ENCODE assay signal across 9 mouse cellular contexts in the genomic region with DNA sequence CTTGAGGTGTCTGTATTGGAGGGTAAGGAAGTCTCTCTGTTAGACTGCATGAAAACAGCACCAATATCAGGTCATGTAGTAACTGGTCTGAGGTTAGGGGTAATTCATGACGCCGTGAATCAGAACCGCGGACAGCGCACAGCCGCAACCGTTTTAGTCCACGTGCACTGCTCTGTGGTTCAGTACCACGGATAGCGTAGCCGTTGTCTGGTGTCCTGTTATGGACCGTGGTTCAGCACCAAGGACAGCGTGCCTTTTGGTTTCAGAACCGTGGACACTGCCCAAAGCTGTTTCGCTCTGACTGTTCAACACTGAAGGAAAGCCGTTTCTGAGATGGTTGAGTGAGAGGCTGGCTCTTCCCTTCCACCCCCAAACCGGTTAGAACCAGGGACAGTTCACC. TPM values are rescaled to one million over a fixed set of nuclear protein-coding genes. Genes with fewer than 3 reads are reported as not detected.
DNase-seq lines count a peak whose midpoint lies in the region; ATAC-seq and TF ChIP-seq lines count a peak whose summit lies in the region.
"Had no signal": no experiment of that assay in that cellular context is flagged by ENCODE, and none has a peak within 500 bp of the region (broad histone marks: within the 10 kb centered on the region; RNA-seq: fewer than 3 reads in every experiment).

A gene (plus strand): TSS at position 235 of the 400 bp plus-strand sequence.

- H3K36me3 ChIP-seq in hindbrain, postnatal 0 days (ENCODE audit: insufficient read depth, low read length): no peaks in the 10 kb centered on the region

- 4% methylated on average over 17 of the region's 17 CpGs for WGBS in hindbrain, postnatal 0 days

- H3K9me3 ChIP-seq in hindbrain, postnatal 0 days (ENCODE audit: low read length): no peaks in the 10 kb centered on the region

- no peak within 1 kb of the TSS for H3K9ac ChIP-seq in hindbrain, postnatal 0 days (replicated peaks; ENCODE audit: low read length)

- no peak within 1 kb of the TSS for H3K4me2 ChIP-seq in hindbrain, postnatal 0 days (ENCODE audit: low read depth, low read length)

- no peaks in the 10 kb centered on the region for H3K27me3 ChIP-seq in hindbrain, postnatal 0 days (ENCODE audit: insufficient read depth, low read length)

- no peak within 1 kb of the TSS for H3K4me3 ChIP-seq in hindbrain, postnatal 0 days (ENCODE audit: low read length)

- no peak within 1 kb of the TSS for H3K27ac ChIP-seq in hindbrain, postnatal 0 days

- no peaks in the 10 kb centered on the region for H3K4me1 ChIP-seq in hindbrain, postnatal 0 days (ENCODE audit: insufficient read depth, low read length)

- TF ChIP-seq CTCF in hindbrain, postnatal 0 days (IDR thresholded peaks at IDR 0.05; ENCODE audit: low read depth): no peak

- peak; percentile 82 for DNase-seq in Muller cell, postnatal 12 days (ENCODE audit: inconsistent ontology term)
- peak; percentile 96 for DNase-seq in gastrocnemius, postnatal 10 days
- peak; percentile 89 for DNase-seq in hindbrain, postnatal 0 days (ENCODE audit: low spot score)
- peak; percentile 51 for DNase-seq in left cerebral cortex, adult 11 months (ENCODE audit: low spot score)
- peak; percentile 98 for DNase-seq in lung, postnatal 36 days
- peak; percentile 67 to 77 for DNase-seq in right cerebral cortex, adult 2 months (ENCODE audit: low spot score in 2 of 2)
- peak; percentile 97 for DNase-seq in urinary bladder, postnatal 14 days (ENCODE audit: low spot score)

- peak; percentile 100 for ATAC-seq in common myeloid progenitor, adult 5-6 weeks (replicated peaks; ENCODE audit: low read depth, poor library complexity, severe bottlenecking)
- peak; percentile 80 for ATAC-seq in hindbrain, postnatal 0 days

RNA-seq across cellular contexts. Expression of the gene that starts here (rescaled TPM):
- total RNA-seq in common myeloid progenitor, adult 5-6 weeks (2017): not detected in 2 replicates
- not detected for total RNA-seq in gastrocnemius, postnatal 10 days (2021)
- total RNA-seq in hindbrain, postnatal 0 days (2014; rRNA removed): 0.26 TPM in 1 of 2 replicates, not detected in the other
- 0.04 TPM in 1 of 2 replicates, not detected in the other for polyA plus RNA-seq in hindbrain, postnatal 0 days (2015; fragmentation: Nextera tagmentation; extraction: Ambion mirVana)
- polyA plus RNA-seq: small intestine, adult 2 months had no signal

Comparison
In these comparisons a context has a peak if more than half of its experiments do, and no peak if none do; other contexts are left out.
1. Peak in ATAC-seq in common myeloid progenitor, adult 5-6 weeks; RNA of the gene not detected or under 1 TPM.
2. Peak in DNase-seq in gastrocnemius, postnatal 10 days; RNA of the gene not detected or under 1 TPM.
3. Peak in DNase-seq and ATAC-seq in hindbrain, postnatal 0 days; RNA of the gene not detected or under 1 TPM.